Mouse (Mus musculus) liver, adult 2 months (tissue): ENCODE data around the gene Zdbf2. TPM values are rescaled to one million over a fixed set of nuclear protein-coding genes. Genes with fewer than 3 reads are reported as not detected.

Experiments used
- DNase-seq: peaks from one replicate; pipeline ENCODE4 v3.0.0-alpha.2; 2011; ENCODE audit warnings: low read depth, low spot score; ENCODE audit errors: extremely low read depth
- H3K27ac ChIP-seq: fragments of 200-500 bp; replicated peaks from 2 replicates; pipeline ENCODE4 v1.5.1; 2012; ENCODE audit warnings: low read depth, mild to moderate bottlenecking, control low read depth, inconsistent platforms, low read length; ENCODE audit not compliant: insufficient read depth
- H3K27me3 ChIP-seq: fragments of 200-500 bp; 2 replicates; pipeline ENCODE4 v1.6.1; 2012; ENCODE audit warnings: mild to moderate bottlenecking, moderate library complexity, low read length, inconsistent platforms; ENCODE audit not compliant: control insufficient read depth, insufficient read depth
- H3K36me3 ChIP-seq: fragments of 200-500 bp; 2 replicates; pipeline ENCODE4 v1.6.1; 2012; ENCODE audit warnings: low read length, inconsistent platforms; ENCODE audit not compliant: control insufficient read depth, insufficient read depth
- H3K4me1 ChIP-seq: fragments of 200-500 bp; 2 replicates; pipeline ENCODE4 v1.6.1; 2011; ENCODE audit warnings: low read length; ENCODE audit not compliant: control insufficient read depth, insufficient read depth
- H3K4me3 ChIP-seq: fragments of 200-500 bp; 2 replicates; pipeline ENCODE4 v1.5.1; 2011; ENCODE audit warnings: low read depth, mild to moderate bottlenecking, control low read depth, low read length, moderate library complexity; ENCODE audit not compliant: insufficient read depth
- H3K79me2 ChIP-seq: fragments of 200-500 bp; 2 replicates; pipeline ENCODE4 v1.6.1; 2012; ENCODE audit warnings: inconsistent platforms, mild to moderate bottlenecking, low read length, moderate library complexity; ENCODE audit not compliant: control insufficient read depth, insufficient read depth
- H3K9ac ChIP-seq: fragments of 200-500 bp; 2 replicates; pipeline ENCODE4 v1.6.1; 2012; ENCODE audit warnings: low read depth, mild to moderate bottlenecking, control low read depth, inconsistent platforms, low read length
- CTCF ChIP-seq: fragments of 200-500 bp; IDR thresholded peaks from 2 replicates; pipeline ENCODE4 v1.5.1; 2011; ENCODE audit warnings: low read depth, low read length, control low read depth
- POLR2A ChIP-seq: fragments of 200-500 bp; IDR thresholded peaks from 2 replicates; pipeline ENCODE4 v1.6.1; 2011; ENCODE audit warnings: low read length, control low read depth; ENCODE audit not compliant: insufficient read depth; ENCODE audit errors: extremely low read depth
- WGBS: fragments of 180-500 bp; shearing (Covaris S2); methylation state at CpG from one replicate; pipeline ENCODE4 v1.1.7; 2018; 5-methylcytosine and 5-hydroxymethylcytosine counted together
- polyA plus RNA-seq: library from polyadenylated mRNA; depleted of rRNA; stranded (reverse); fragments of >200 nt; gene quantifications from 2 replicates; pipeline ENCODE4 v1.2.3, GENCODE M21; 2012
- total RNA-seq: library from RNA; depleted of rRNA; stranded (reverse); fragments of >200 nt; gene quantifications from 2 replicates; pipeline ENCODE4 v1.2.3, GENCODE M21; 2014

Zdbf2 gene
- total and polyA plus RNA-seq, 2 experiments = under 0.01 TPM; not detected in 1

GRCm38 (mm10) chr1:63259916-63260741, 12.9 kb upstream of the Zdbf2 start:
- H3K4me3 ChIP-seq = no peak overlapping the region
- H3K79me2 ChIP-seq = no peaks in the 10 kb centered on the region
- 44% methylated on average over 17 of the region's 17 CpGs for WGBS
- no peak overlapping the region for H3K9ac ChIP-seq
- no peak overlapping the region for H3K27ac ChIP-seq
- no peaks in the 10 kb centered on the region for H3K4me1 ChIP-seq
- no peaks in the 10 kb centered on the region for H3K36me3 ChIP-seq
- H3K27me3 ChIP-seq = peaks cover 30% of the 10 kb centered on the region
- no peak for DNase-seq
- TF ChIP-seq POLR2A = no peak
- TF ChIP-seq CTCF = no peak

- peaks cover 25% of the 10 kb centered on the region for H3K27me3 ChIP-seq
- WGBS = 45% methylated on average over 5 of the region's 5 CpGs
- no peak overlapping the region for H3K9ac ChIP-seq
Observed at GRCm38 (mm10) chr1:63260742-63261033, 12.4 kb upstream of the Zdbf2 start.

GRCm38 (mm10) chr1:63261041-63261590, 11.9 kb upstream of the Zdbf2 start:
- no peak for TF ChIP-seq POLR2A
- TF ChIP-seq CTCF = no peak
- WGBS = 50% methylated on average over 17 of the region's 17 CpGs
- Histone ChIP-seq H3K9ac (no peak overlapping the region), H3K4me3 (no peak overlapping the region), H3K4me1 (no peaks in the 10 kb centered on the region), H3K36me3 (no peaks in the 10 kb centered on the region), H3K27ac (no peak overlapping the region), H3K27me3 (peaks cover 23% of the 10 kb centered on the region), H3K79me2 (no peaks in the 10 kb centered on the region)
- DNase-seq = no peak

More at GRCm38 (mm10) chr1:63260742-63261033, 12.4 kb upstream of the Zdbf2 start:
- no peak overlapping the region for H3K27ac ChIP-seq
- H3K79me2 ChIP-seq = no peaks in the 10 kb centered on the region
- H3K4me1 ChIP-seq = no peaks in the 10 kb centered on the region
- no peaks in the 10 kb centered on the region for H3K36me3 ChIP-seq
- DNase-seq = no peak
- H3K4me3 ChIP-seq = no peak overlapping the region
- TF ChIP-seq POLR2A = no peak
- TF ChIP-seq CTCF = no peak

- Histone ChIP-seq H3K4me1 (no peaks in the 10 kb centered on the region), H3K27me3 (peaks cover 19% of the 10 kb centered on the region)
Observed at GRCm38 (mm10) chr1:63263671-63264070, 9.4 kb upstream of the Zdbf2 start.

GRCm38 (mm10) chr1:63265461-63265860, 7.6 kb upstream of the Zdbf2 start:
- 34% methylated on average over 4 of the region's 4 CpGs for WGBS
- H3K9ac ChIP-seq = no peak overlapping the region
- H3K4me1 ChIP-seq = no peaks in the 10 kb centered on the region
- TF ChIP-seq CTCF = no peak
- no peak for TF ChIP-seq POLR2A
- no peak overlapping the region for H3K4me3 ChIP-seq
- H3K27ac ChIP-seq = no peak overlapping the region
- H3K27me3 ChIP-seq = peaks cover 16% of the 10 kb centered on the region
- H3K36me3 ChIP-seq = no peaks in the 10 kb centered on the region
- DNase-seq = no peak
- no peaks in the 10 kb centered on the region for H3K79me2 ChIP-seq

More at GRCm38 (mm10) chr1:63263671-63264070, 9.4 kb upstream of the Zdbf2 start:
- TF ChIP-seq CTCF = no peak
- TF ChIP-seq POLR2A = no peak
- Histone ChIP-seq H3K9ac (no peak overlapping the region), H3K79me2 (no peaks in the 10 kb centered on the region), H3K36me3 (no peaks in the 10 kb centered on the region), H3K4me3 (no peak overlapping the region), H3K27ac (no peak overlapping the region)
- WGBS = 42% methylated on average over 11 of the region's 11 CpGs
- DNase-seq = no peak

- H3K9ac ChIP-seq = no peak overlapping the region
- no peak overlapping the region for H3K27ac ChIP-seq
- no peaks in the 10 kb centered on the region for H3K79me2 ChIP-seq
- WGBS = 41% methylated on average over 12 of the region's 12 CpGs
- TF ChIP-seq POLR2A (no peak), CTCF (no peak)
- no peak for DNase-seq
- H3K36me3 ChIP-seq = no peaks in the 10 kb centered on the region
- H3K4me3 ChIP-seq = no peak overlapping the region
- peaks cover 11% of the 10 kb centered on the region for H3K27me3 ChIP-seq
- H3K4me1 ChIP-seq = no peaks in the 10 kb centered on the region
Observed at GRCm38 (mm10) chr1:63266121-63266520, 6.9 kb upstream of the Zdbf2 start.
